Mouse (Mus musculus): ENCODE measurements around the gene Gm11237.
"Not testable (repeated sequence)": the region's sequence is repeated elsewhere in the genome, so short reads cannot be mapped to it uniquely, and the experiment has no call there.

Gene Gm11237

GRCm38 (mm10) chr4:73622684-73623083 lies at the start of gene Gm11237:
Gene Gm11237 (plus strand): TSS chr4:73622984.
- not testable (repeated sequence) for ATAC-seq (ENCODE audit: low TSS enrichment)

- ATAC-seq (ENCODE audit: low TSS enrichment) = peak; percentile 93
These were observed 23.5 kb upstream of the Gm11237 start for GRCm38 (mm10) chr4:73599248-73599647.

- not testable (repeated sequence) for ATAC-seq (ENCODE audit: low TSS enrichment)
These were observed 15.2 kb upstream of the Gm11237 start, which contains the start of gene Gm11238 for GRCm38 (mm10) chr4:73607581-73607980. Gene Gm11238 (plus strand): TSS chr4:73607881.

GRCm38 (mm10) chr4:73637821-73638220 lies 15.0 kb downstream of the Gm11237 start, which contains the start of gene Gm11236:
Gene Gm11236 (plus strand): TSS chr4:73638121.
- not testable (repeated sequence) for ATAC-seq (ENCODE audit: low TSS enrichment)

GRCm38 (mm10) chr4:73661864-73662263 lies 39.1 kb downstream of the Gm11237 start:
- ATAC-seq (ENCODE audit: low TSS enrichment) = not testable (repeated sequence)

GRCm38 (mm10) chr4:73668054-73668453 lies 45.3 kb downstream of the Gm11237 start, which contains the start of gene Gm11239:
Gene Gm11239 (plus strand): TSS chr4:73668354.
- ATAC-seq (ENCODE audit: low TSS enrichment) = not testable (repeated sequence)
